Mouse (Mus musculus): ENCODE measurements at regions not wholly inside any gene's neighbourhood (a gene's known extent, or its start where the extent isn't known, plus 50 kb on each side); places are given as distances from the start of the nearest gene placed in this dataset.

GRCm38 (mm10) chr10:56453578-56454069 lies 76.5 kb downstream of the Gja1 start:
- intact Hi-C loops (cut with DNase I): no loop called here
- no peak for DNase-seq

GRCm38 (mm10) chr10:56455867-56456468 lies 78.8 kb downstream of the Gja1 start:
- intact Hi-C loops (cut with DNase I): no loop called here
- no peak for DNase-seq

GRCm38 (mm10) chr10:56468537-56468936 lies 91.4 kb downstream of the Gja1 start:
- intact Hi-C loops (cut with DNase I): no loop called here
- DNase-seq: no peak

- intact Hi-C loops (cut with DNase I): no loop called here
- DNase-seq: peak; percentile 21 to 28
These were observed 92.0 kb downstream of the Gja1 start for GRCm38 (mm10) chr10:56468993-56469712.

- no peak for DNase-seq
- intact Hi-C loops (cut with DNase I): no loop called here
These were observed 92.8 kb downstream of the Gja1 start for GRCm38 (mm10) chr10:56469895-56470294.

- intact Hi-C loops (cut with DNase I): no loop called here
- DNase-seq: no peak
These were observed 97.8 kb downstream of the Gja1 start for GRCm38 (mm10) chr10:56474951-56475350.

GRCm38 (mm10) chr10:56482156-56482716 lies 105.1 kb downstream of the Gja1 start:
- no peak for DNase-seq
- intact Hi-C loops (cut with DNase I): no loop called here

- intact Hi-C loops (cut with DNase I): no loop called here
- DNase-seq: no peak
These were observed 107.8 kb downstream of the Gja1 start for GRCm38 (mm10) chr10:56484931-56485330.

GRCm38 (mm10) chr10:56485746-56486145 lies 108.6 kb downstream of the Gja1 start:
- intact Hi-C loops (cut with DNase I): no loop called here
- DNase-seq: no peak

GRCm38 (mm10) chr10:56486584-56486983 lies 109.5 kb downstream of the Gja1 start:
- intact Hi-C loops (cut with DNase I): no loop called here
- DNase-seq: peak in 1 of 2 experiments; percentile 19

GRCm38 (mm10) chr10:56493461-56493860 lies 116.3 kb downstream of the Gja1 start:
- DNase-seq: no peak
- intact Hi-C loops (cut with DNase I): no loop called here

GRCm38 (mm10) chr10:56495352-56495751 lies 118.2 kb downstream of the Gja1 start:
- DNase-seq: no peak
- intact Hi-C loops (cut with DNase I): no loop called here

- no peak for DNase-seq
- intact Hi-C loops (cut with DNase I): no loop called here
These were observed 141.9 kb downstream of the Gja1 start for GRCm38 (mm10) chr10:56519041-56519440.

- intact Hi-C loops (cut with DNase I): no loop called here
These were observed 148.7 kb downstream of the Gja1 start for GRCm38 (mm10) chr10:56525791-56526190.

GRCm38 (mm10) chr10:56537091-56537490 lies 160.0 kb downstream of the Gja1 start:
- no peak for DNase-seq
- intact Hi-C loops (cut with DNase I): no loop called here

More at GRCm38 (mm10) chr10:56525791-56526190, 148.7 kb downstream of the Gja1 start:
- DNase-seq: no peak

- no peak for DNase-seq
- intact Hi-C loops (cut with DNase I): no loop called here
These were observed 162.8 kb downstream of the Gja1 start for GRCm38 (mm10) chr10:56539827-56540511.

GRCm38 (mm10) chr10:56542106-56542505 lies 165.0 kb downstream of the Gja1 start:
- intact Hi-C loops (cut with DNase I): no loop called here
- DNase-seq: no peak

GRCm38 (mm10) chr10:56545989-56546388 lies 168.9 kb downstream of the Gja1 start:
- intact Hi-C loops (cut with DNase I): no loop called here
- DNase-seq: no peak

GRCm38 (mm10) chr10:56546824-56547223 lies 169.7 kb downstream of the Gja1 start:
- intact Hi-C loops (cut with DNase I): no loop called here
- DNase-seq: no peak

GRCm38 (mm10) chr10:56547825-56548224 lies 170.7 kb downstream of the Gja1 start:
- DNase-seq: no peak

GRCm38 (mm10) chr10:56566836-56567442 lies 189.8 kb downstream of the Gja1 start:
- intact Hi-C loops (cut with DNase I): no loop called here

More at GRCm38 (mm10) chr10:56547825-56548224, 170.7 kb downstream of the Gja1 start:
- intact Hi-C loops (cut with DNase I): no loop called here

More at GRCm38 (mm10) chr10:56566836-56567442, 189.8 kb downstream of the Gja1 start:
- no peak for DNase-seq

Data from gastrocnemius, postnatal 36 days (tissue).